Mouse (Mus musculus): ENCODE data around the gene Hspa1a. TPM values are rescaled to one million over a fixed set of nuclear protein-coding genes. Genes with fewer than 3 reads are reported as not detected.
"Not testable (repeated sequence)": the region's sequence is repeated elsewhere in the genome, so short reads cannot be mapped to it uniquely, and the experiment has no call there.

Hspa1a gene
- polyA plus RNA-seq, 1 experiment, result 1.5 TPM

GRCm38 (mm10) chr17:35013221-35013620 lies 41.3 kb upstream of the Hspa1a start:
- H3K4me1 ChIP-seq, result peaks cover 39% of the 10 kb centered on the region
- H3K27me3 ChIP-seq (replicated peaks), result peaks cover 3% of the 10 kb centered on the region
- no peaks in the 10 kb centered on the region for H3K9me3 ChIP-seq
- TF ChIP-seq GATA1 (IDR thresholded peaks at IDR 0.05; ENCODE audit: borderline replicate concordance, low read length), result no peak
- TF ChIP-seq FLI1 (IDR thresholded peaks at IDR 0.05; ENCODE audit: low read length), result no peak
- H3K36me3 ChIP-seq (replicated peaks; ENCODE audit: low read length), result peaks cover 92% of the 10 kb centered on the region
- no peak overlapping the region for H3K4me3 ChIP-seq (replicated peaks)

GRCm38 (mm10) chr17:35012430-35012829 lies 40.5 kb upstream of the Hspa1a start:
- TF ChIP-seq FLI1 (IDR thresholded peaks at IDR 0.05; ENCODE audit: low read length), result no peak
- TF ChIP-seq GATA1 (IDR thresholded peaks at IDR 0.05; ENCODE audit: borderline replicate concordance, low read length), result no peak
- Histone ChIP-seq H3K36me3 (replicated peaks; ENCODE audit: low read length) (peaks cover 99% of the 10 kb centered on the region), H3K4me1 (peaks cover 39% of the 10 kb centered on the region)

GRCm38 (mm10) chr17:35011440-35011839 lies 39.5 kb upstream of the Hspa1a start:
- H3K27me3 ChIP-seq (replicated peaks), result no peaks in the 10 kb centered on the region
- H3K4me3 ChIP-seq (replicated peaks), result no peak overlapping the region
- H3K9me3 ChIP-seq, result no peaks in the 10 kb centered on the region
- TF ChIP-seq GATA1 (IDR thresholded peaks at IDR 0.05; ENCODE audit: borderline replicate concordance, low read length), result no peak
- no peak for TF ChIP-seq FLI1 (IDR thresholded peaks at IDR 0.05; ENCODE audit: low read length)
- peaks cover 35% of the 10 kb centered on the region for H3K4me1 ChIP-seq
- peaks cover 99% of the 10 kb centered on the region for H3K36me3 ChIP-seq (replicated peaks; ENCODE audit: low read length)

More at GRCm38 (mm10) chr17:35012430-35012829, 40.5 kb upstream of the Hspa1a start:
- no peak overlapping the region for H3K4me3 ChIP-seq (replicated peaks)
- no peaks in the 10 kb centered on the region for H3K9me3 ChIP-seq
- H3K27me3 ChIP-seq (replicated peaks), result no peaks in the 10 kb centered on the region

GRCm38 (mm10) chr17:35009586-35009985 lies 37.6 kb upstream of the Hspa1a start:
- peaks cover 95% of the 10 kb centered on the region for H3K36me3 ChIP-seq (replicated peaks; ENCODE audit: low read length)
- H3K4me1 ChIP-seq, result peaks cover 35% of the 10 kb centered on the region
- H3K9me3 ChIP-seq, result no peaks in the 10 kb centered on the region
- no peak for TF ChIP-seq GATA1 (IDR thresholded peaks at IDR 0.05; ENCODE audit: borderline replicate concordance, low read length)
- no peak for TF ChIP-seq FLI1 (IDR thresholded peaks at IDR 0.05; ENCODE audit: low read length)
- H3K4me3 ChIP-seq (replicated peaks), result no peak overlapping the region
- no peaks in the 10 kb centered on the region for H3K27me3 ChIP-seq (replicated peaks)

GRCm38 (mm10) chr17:35007387-35007991 lies 35.5 kb upstream of the Hspa1a start:
- Histone ChIP-seq H3K27me3 (replicated peaks) (no peaks in the 10 kb centered on the region), H3K9me3 (no peaks in the 10 kb centered on the region), H3K4me1 (peaks cover 52% of the 10 kb centered on the region), H3K4me3 (replicated peaks) (no peak overlapping the region), H3K36me3 (replicated peaks; ENCODE audit: low read length) (peaks cover 87% of the 10 kb centered on the region)
- no peak for TF ChIP-seq GATA1 (IDR thresholded peaks at IDR 0.05; ENCODE audit: borderline replicate concordance, low read length)
- TF ChIP-seq FLI1 (IDR thresholded peaks at IDR 0.05; ENCODE audit: low read length), result no peak

GRCm38 (mm10) chr17:35005902-35006301 lies 33.9 kb upstream of the Hspa1a start:
- not testable (repeated sequence) for H3K27me3 ChIP-seq (replicated peaks); H3K9me3 ChIP-seq; H3K4me3 ChIP-seq (replicated peaks)
- Histone ChIP-seq H3K36me3 (replicated peaks; ENCODE audit: low read length) (peaks cover 71% of the 10 kb centered on the region), H3K4me1 (peaks cover 51% of the 10 kb centered on the region)

- Histone ChIP-seq H3K9me3 (no peaks in the 10 kb centered on the region), H3K27me3 (replicated peaks) (no peaks in the 10 kb centered on the region), H3K4me3 (replicated peaks) (peak overlapping the region; percentile 12), H3K4me1 (peaks cover 51% of the 10 kb centered on the region), H3K36me3 (replicated peaks; ENCODE audit: low read length) (peaks cover 63% of the 10 kb centered on the region)
- TF ChIP-seq GATA1 (IDR thresholded peaks at IDR 0.05; ENCODE audit: borderline replicate concordance, low read length) (no peak), FLI1 (IDR thresholded peaks at IDR 0.05; ENCODE audit: low read length) (no peak)
These were observed 33.2 kb upstream of the Hspa1a start for GRCm38 (mm10) chr17:35005158-35005557.

GRCm38 (mm10) chr17:35004075-35004717 lies 32.2 kb upstream of the Hspa1a start:
- no peaks in the 10 kb centered on the region for H3K27me3 ChIP-seq (replicated peaks)
- H3K4me3 ChIP-seq (replicated peaks), result no peak overlapping the region
- no peaks in the 10 kb centered on the region for H3K9me3 ChIP-seq
- H3K36me3 ChIP-seq (replicated peaks; ENCODE audit: low read length), result peaks cover 56% of the 10 kb centered on the region
- no peak for TF ChIP-seq GATA1 (IDR thresholded peaks at IDR 0.05; ENCODE audit: borderline replicate concordance, low read length)
- no peak for TF ChIP-seq FLI1 (IDR thresholded peaks at IDR 0.05; ENCODE audit: low read length)
- peaks cover 60% of the 10 kb centered on the region for H3K4me1 ChIP-seq

- Histone ChIP-seq H3K4me3 (replicated peaks) (peak overlapping the region; percentile 46), H3K36me3 (replicated peaks; ENCODE audit: low read length) (peaks cover 56% of the 10 kb centered on the region), H3K4me1 (peaks cover 68% of the 10 kb centered on the region), H3K27me3 (replicated peaks) (no peaks in the 10 kb centered on the region), H3K9me3 (no peaks in the 10 kb centered on the region)
- TF ChIP-seq FLI1 (IDR thresholded peaks at IDR 0.05; ENCODE audit: low read length) (no peak), GATA1 (IDR thresholded peaks at IDR 0.05; ENCODE audit: borderline replicate concordance, low read length) (no peak)
These were observed 31.3 kb upstream of the Hspa1a start for GRCm38 (mm10) chr17:35003022-35003838.

Measured in megakaryocyte, embryonic 14.5 days (primary cell).